Mouse (Mus musculus): ENCODE data around the gene Cadps2. TPM values are rescaled to one million over a fixed set of nuclear protein-coding genes. Genes with fewer than 3 reads are reported as not detected.

Gene Cadps2
- polyA plus RNA-seq, 1 experiment from 2014 or later, result 3.2 TPM

DNA sequence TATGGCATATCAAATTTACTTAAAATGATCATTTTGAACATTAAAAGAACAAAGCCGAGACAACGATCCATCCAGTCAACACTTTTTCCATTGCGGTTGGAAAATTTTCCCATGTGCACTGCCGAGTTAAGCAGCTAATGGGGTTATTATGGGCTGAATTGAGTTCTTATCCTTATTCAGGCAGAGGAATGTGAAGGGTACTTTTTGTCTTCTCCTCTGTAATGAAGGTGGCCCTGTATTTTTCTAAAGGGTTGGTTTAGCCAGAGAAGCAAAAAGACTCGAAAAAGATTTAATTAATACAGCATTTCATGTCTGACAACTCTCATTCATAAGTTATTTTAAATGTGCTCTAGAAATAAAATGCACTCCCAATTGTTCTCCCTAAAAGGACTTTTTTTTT is 524.9 kb downstream of the Cadps2 start:
- no peak overlapping the region for H3K4me2 ChIP-seq (replicated peaks)
- no peaks in the 10 kb centered on the region for H3K36me3 ChIP-seq
- peaks cover 18% of the 10 kb centered on the region; the same call in 1 of the 2 replicates for H3K4me1 ChIP-seq
- no peak for ATAC-seq (ENCODE audit: low FRiP score, low read depth)
- H3K27me3 ChIP-seq, result peaks cover 8% of the 10 kb centered on the region; the same call in 1 of the 2 replicates
- no peak overlapping the region for H3K9ac ChIP-seq (replicated peaks)
- no peak overlapping the region for H3K4me3 ChIP-seq
- no peak overlapping the region for H3K27ac ChIP-seq (replicated peaks)
- 25% methylated on average over 5 of the region's 5 CpGs for WGBS
- H3K9me3 ChIP-seq, result no peaks in the 10 kb centered on the region

DNA sequence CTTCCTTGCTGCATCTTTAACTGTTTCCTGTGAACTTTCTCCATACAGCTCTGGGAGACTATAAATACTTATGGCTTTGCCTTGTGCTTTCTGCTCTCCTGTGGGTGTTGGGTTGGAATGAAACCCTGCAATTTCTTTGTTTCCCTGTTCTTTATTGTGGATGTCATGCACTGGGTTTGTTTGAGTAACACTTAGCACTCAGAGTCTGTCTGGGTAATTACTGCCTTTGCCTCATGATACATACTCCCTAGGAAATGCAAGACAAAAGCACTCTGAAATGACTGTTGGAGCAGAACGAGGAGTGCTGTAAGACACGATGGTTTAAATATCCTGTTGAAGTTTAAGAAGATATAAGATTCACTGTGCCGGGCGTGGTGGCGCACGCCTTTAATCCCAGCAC is 533.2 kb downstream of the Cadps2 start:
- Histone ChIP-seq H3K4me1 (peaks cover 4% of the 10 kb centered on the region; the same call in 1 of the 2 replicates), H3K36me3 (no peaks in the 10 kb centered on the region), H3K27me3 (peaks cover 15% of the 10 kb centered on the region; the same call in 1 of the 2 replicates), H3K4me2 (replicated peaks) (no peak overlapping the region), H3K27ac (replicated peaks) (no peak overlapping the region), H3K4me3 (no peak overlapping the region), H3K9me3 (no peaks in the 10 kb centered on the region), H3K9ac (replicated peaks) (no peak overlapping the region)
- no peak for ATAC-seq (ENCODE audit: low FRiP score, low read depth)
- WGBS, result 91% methylated on average over 6 of the region's 6 CpGs

- no peak overlapping the region for H3K9ac ChIP-seq (replicated peaks)
- no peaks in the 10 kb centered on the region for H3K9me3 ChIP-seq
- whole genome bisulfite sequencing, result 82% methylated on average over 2 of the region's 2 CpGs
- H3K27ac ChIP-seq (replicated peaks), result no peak overlapping the region
- H3K36me3 ChIP-seq, result no peaks in the 10 kb centered on the region
- ATAC-seq (ENCODE audit: low FRiP score, low read depth), result no peak
- H3K4me2 ChIP-seq (replicated peaks), result no peak overlapping the region
- 0 out of 2 replicates have a peak, but pooled peaks cover 6% of the 10 kb centered on the region for H3K27me3 ChIP-seq
- no peak overlapping the region for H3K4me3 ChIP-seq
- no peaks in the 10 kb centered on the region for H3K4me1 ChIP-seq
Measured at GRCm38 (mm10) chr6:23298596-23298995, 540.6 kb downstream of the Cadps2 start.

- Histone ChIP-seq H3K4me3 (no peak overlapping the region), H3K4me1 (no peaks in the 10 kb centered on the region), H3K36me3 (no peaks in the 10 kb centered on the region), H3K9ac (replicated peaks) (no peak overlapping the region), H3K4me2 (replicated peaks) (no peak overlapping the region), H3K27ac (replicated peaks) (no peak overlapping the region), H3K27me3 (peaks cover 9% of the 10 kb centered on the region; the same call in 1 of the 2 replicates), H3K9me3 (no peaks in the 10 kb centered on the region)
- ATAC-seq (ENCODE audit: low FRiP score, low read depth), result no peak
- WGBS, result 92% methylated on average over 4 of the region's 4 CpGs
Measured at GRCm38 (mm10) chr6:23294685-23295084, 544.5 kb downstream of the Cadps2 start.

- Histone ChIP-seq H3K4me1 (no peaks in the 10 kb centered on the region), H3K36me3 (no peaks in the 10 kb centered on the region), H3K27ac (replicated peaks) (no peak overlapping the region), H3K9ac (replicated peaks) (no peak overlapping the region), H3K4me3 (no peak overlapping the region), H3K4me2 (replicated peaks) (no peak overlapping the region), H3K27me3 (peaks cover 20% of the 10 kb centered on the region), H3K9me3 (no peaks in the 10 kb centered on the region)
- WGBS, result 90% methylated on average over 4 of the region's 4 CpGs
- ATAC-seq (ENCODE audit: low FRiP score, low read depth), result no peak
Measured at GRCm38 (mm10) chr6:23288752-23289151, 550.5 kb downstream of the Cadps2 start.

- H3K27me3 ChIP-seq, result peaks cover 72% of the 10 kb centered on the region
- H3K27ac ChIP-seq (replicated peaks), result no peak overlapping the region
- 35% methylated on average over 9 of the region's 9 CpGs for WGBS
- H3K4me1 ChIP-seq, result peaks cover 9% of the 10 kb centered on the region; the same call in 1 of the 2 replicates
- no peaks in the 10 kb centered on the region for H3K36me3 ChIP-seq
- H3K4me2 ChIP-seq (replicated peaks), result no peak overlapping the region
- H3K9me3 ChIP-seq, result no peaks in the 10 kb centered on the region
- H3K4me3 ChIP-seq, result no peak overlapping the region
- no peak overlapping the region for H3K9ac ChIP-seq (replicated peaks)
- 0 out of 2 replicates have a peak, but pooled peaks have one; percentile 43 for ATAC-seq (ENCODE audit: low FRiP score, low read depth)
Measured at GRCm38 (mm10) chr6:23281514-23281820, 557.8 kb downstream of the Cadps2 start.

GRCm38 (mm10) chr6:23280811-23281513 is 558.3 kb downstream of the Cadps2 start:
- no peak overlapping the region for H3K4me2 ChIP-seq (replicated peaks)

GRCm38 (mm10) chr6:23273483-23273882 is 565.7 kb downstream of the Cadps2 start:
- peak overlapping the region; percentile 25; the same call in 1 of the 2 replicates for H3K4me2 ChIP-seq (replicated peaks)
- H3K9ac ChIP-seq (replicated peaks), result no peak overlapping the region
- no peak overlapping the region for H3K27ac ChIP-seq (replicated peaks)
- ATAC-seq (ENCODE audit: low FRiP score, low read depth), result peak; percentile 42
- peaks cover 66% of the 10 kb centered on the region for H3K27me3 ChIP-seq
- peaks cover 20% of the 10 kb centered on the region for H3K4me1 ChIP-seq
- H3K9me3 ChIP-seq, result no peaks in the 10 kb centered on the region
- WGBS, result 30% methylated on average over 4 of the region's 4 CpGs
- no peak overlapping the region for H3K4me3 ChIP-seq
- no peaks in the 10 kb centered on the region for H3K36me3 ChIP-seq

More at GRCm38 (mm10) chr6:23280811-23281513, 558.3 kb downstream of the Cadps2 start:
- peak; percentile 82 for ATAC-seq (ENCODE audit: low FRiP score, low read depth)
- no peaks in the 10 kb centered on the region for H3K36me3 ChIP-seq
- H3K27ac ChIP-seq (replicated peaks), result no peak overlapping the region
- H3K4me1 ChIP-seq, result peaks cover 9% of the 10 kb centered on the region; the same call in 1 of the 2 replicates
- peaks cover 74% of the 10 kb centered on the region for H3K27me3 ChIP-seq
- no peak overlapping the region for H3K4me3 ChIP-seq
- WGBS, result 22% methylated on average over 15 of the region's 15 CpGs
- no peaks in the 10 kb centered on the region for H3K9me3 ChIP-seq
- no peak overlapping the region for H3K9ac ChIP-seq (replicated peaks)

DNA sequence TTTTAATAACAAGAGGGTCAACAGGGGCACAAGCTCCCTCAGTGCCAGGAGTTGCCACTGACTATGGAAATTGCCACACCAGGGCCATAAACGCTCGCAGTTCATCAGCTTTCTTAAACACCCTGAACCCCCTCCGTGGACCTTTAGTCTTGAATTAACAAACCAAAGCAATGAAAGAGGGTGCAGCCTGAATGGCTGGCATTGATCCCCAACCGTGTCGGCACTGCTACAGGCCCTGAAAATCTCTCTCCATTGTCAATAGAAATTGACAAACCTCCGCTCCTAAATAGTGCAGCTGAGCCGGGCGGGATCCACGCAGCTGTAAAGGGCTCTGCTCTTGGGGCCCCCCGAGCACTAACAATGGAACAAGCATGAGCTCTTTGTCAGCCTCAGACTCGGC is 566.2 kb downstream of the Cadps2 start:
- no peak overlapping the region for H3K9ac ChIP-seq (replicated peaks)
- H3K27me3 ChIP-seq, result peaks cover 66% of the 10 kb centered on the region
- H3K4me1 ChIP-seq, result peaks cover 20% of the 10 kb centered on the region
- ATAC-seq (ENCODE audit: low FRiP score, low read depth), result peak; percentile 96
- no peaks in the 10 kb centered on the region for H3K9me3 ChIP-seq
- 2% methylated on average over 11 of the region's 11 CpGs for WGBS
- no peaks in the 10 kb centered on the region for H3K36me3 ChIP-seq
- H3K4me2 ChIP-seq (replicated peaks), result peak overlapping the region; percentile 25; the same call in 1 of the 2 replicates
- no peak overlapping the region for H3K27ac ChIP-seq (replicated peaks)
- H3K4me3 ChIP-seq, result no peak overlapping the region

DNA sequence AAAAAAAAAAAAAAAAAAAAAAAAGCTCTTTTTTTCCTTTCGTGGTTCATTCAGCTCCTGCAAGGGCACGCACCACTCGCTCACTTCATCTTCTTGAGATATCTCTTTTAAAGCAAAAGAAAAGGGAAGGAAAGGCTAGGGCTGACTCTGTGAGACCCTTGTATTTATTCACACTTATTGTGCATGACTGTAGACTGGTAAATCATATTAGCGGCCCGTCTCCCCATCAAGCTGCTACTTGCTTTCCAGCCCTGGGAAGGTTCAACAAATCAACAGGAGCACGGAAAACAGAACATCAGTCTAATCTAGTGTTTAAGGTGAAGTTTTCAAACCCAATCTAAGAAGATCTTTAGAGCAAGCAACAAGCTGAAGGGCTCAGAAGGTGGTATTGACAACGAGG is 566.7 kb downstream of the Cadps2 start:
- H3K9me3 ChIP-seq, result no peaks in the 10 kb centered on the region
- no peak overlapping the region for H3K27ac ChIP-seq (replicated peaks)
- ATAC-seq (ENCODE audit: low FRiP score, low read depth), result peak; percentile 7; the same call in 1 of the 2 replicates
- H3K4me1 ChIP-seq, result peaks cover 20% of the 10 kb centered on the region
- WGBS, result 9% methylated on average over 7 of the region's 7 CpGs
- H3K9ac ChIP-seq (replicated peaks), result no peak overlapping the region
- peaks cover 67% of the 10 kb centered on the region for H3K27me3 ChIP-seq
- peak overlapping the region; percentile 25; the same call in 1 of the 2 replicates for H3K4me2 ChIP-seq (replicated peaks)
- H3K36me3 ChIP-seq, result no peaks in the 10 kb centered on the region
- no peak overlapping the region for H3K4me3 ChIP-seq

- peaks cover 12% of the 10 kb centered on the region for H3K4me1 ChIP-seq
- peaks cover 84% of the 10 kb centered on the region for H3K27me3 ChIP-seq
- H3K36me3 ChIP-seq, result no peaks in the 10 kb centered on the region
- WGBS, result 3% methylated on average over 9 of the region's 9 CpGs
- H3K27ac ChIP-seq (replicated peaks), result no peak overlapping the region
- no peak overlapping the region for H3K9ac ChIP-seq (replicated peaks)
- peak overlapping the region; percentile 30 for H3K4me2 ChIP-seq (replicated peaks)
- H3K4me3 ChIP-seq, result 0 out of 2 replicates have a peak overlapping the region, but pooled peaks have one; percentile 8
- no peak for ATAC-seq (ENCODE audit: low FRiP score, low read depth)
- H3K9me3 ChIP-seq, result no peaks in the 10 kb centered on the region
Measured at GRCm38 (mm10) chr6:23260738-23261050, 578.5 kb downstream of the Cadps2 start.

- WGBS, result 2% methylated on average over 31 of the region's 36 CpGs
- H3K9ac ChIP-seq (replicated peaks), result no peak overlapping the region
- no peaks in the 10 kb centered on the region for H3K9me3 ChIP-seq
- H3K27ac ChIP-seq (replicated peaks), result no peak overlapping the region
- peak overlapping the region; percentile 30 for H3K4me2 ChIP-seq (replicated peaks)
- no peak for ATAC-seq (ENCODE audit: low FRiP score, low read depth)
- peaks cover 12% of the 10 kb centered on the region for H3K4me1 ChIP-seq
- H3K4me3 ChIP-seq, result peak overlapping the region; percentile 8; the same call in 1 of the 2 replicates
- H3K36me3 ChIP-seq, result no peaks in the 10 kb centered on the region
- H3K27me3 ChIP-seq, result peaks cover 87% of the 10 kb centered on the region
Measured at GRCm38 (mm10) chr6:23260016-23260737, 579.0 kb downstream of the Cadps2 start.
